Mouse (Mus musculus) E14TG2a.4 (cell line): ENCODE measurements around the gene Spata9.
A peak's percentile ranks its signal among the peaks of the same experiment; 100 is the strongest.

Experiments used
- H3K27me3 ChIP-seq: 2 replicates; pipeline ENCODE4 v1.6.1; 2014; ENCODE audit warnings: low read length, control low read depth; ENCODE audit not compliant: insufficient read depth
- H3K36me3 ChIP-seq: 2 replicates; pipeline ENCODE4 v1.6.1; 2014; ENCODE audit warnings: low read length, control low read depth; ENCODE audit not compliant: insufficient read depth
- H3K4me1 ChIP-seq: replicated peaks from 2 replicates; pipeline ENCODE4 v1.6.1; 2014; ENCODE audit warnings: low read depth, low read length, control low read depth
- H3K4me3 ChIP-seq: replicated peaks from 2 replicates; pipeline ENCODE4 v1.5.1; 2014; ENCODE audit warnings: mild to moderate bottlenecking, low read length
- H3K9me3 ChIP-seq: 2 replicates; pipeline ENCODE4 v1.6.1; 2014; ENCODE audit warnings: low read length, control low read depth
- CTCF ChIP-seq: conservative IDR thresholded peaks from 2 replicates; pipeline ENCODE4 v1.5.1; 2014; ENCODE audit warnings: low read length
- NANOG ChIP-seq: IDR thresholded peaks from 2 replicates; pipeline ENCODE4 v1.6.1; 2014; ENCODE audit warnings: borderline replicate concordance, low read length, mixed read lengths
- POU5F1 ChIP-seq: IDR thresholded peaks from 2 replicates; pipeline ENCODE4 v1.6.1; 2014; ENCODE audit warnings: low read length, borderline replicate concordance

Spata9 gene

GRCm38 (mm10) chr13:75976218-75976617, 9.3 kb downstream of the Spata9 start:
- Histone ChIP-seq H3K4me1 (no peaks in the 10 kb centered on the region), H3K27me3 (no peaks in the 10 kb centered on the region), H3K9me3 (no peaks in the 10 kb centered on the region), H3K36me3 (no peaks in the 10 kb centered on the region), H3K4me3 (no peak overlapping the region)
- TF ChIP-seq NANOG, result no peak
- TF ChIP-seq POU5F1, result no peak
- TF ChIP-seq CTCF, result no peak

DNA sequence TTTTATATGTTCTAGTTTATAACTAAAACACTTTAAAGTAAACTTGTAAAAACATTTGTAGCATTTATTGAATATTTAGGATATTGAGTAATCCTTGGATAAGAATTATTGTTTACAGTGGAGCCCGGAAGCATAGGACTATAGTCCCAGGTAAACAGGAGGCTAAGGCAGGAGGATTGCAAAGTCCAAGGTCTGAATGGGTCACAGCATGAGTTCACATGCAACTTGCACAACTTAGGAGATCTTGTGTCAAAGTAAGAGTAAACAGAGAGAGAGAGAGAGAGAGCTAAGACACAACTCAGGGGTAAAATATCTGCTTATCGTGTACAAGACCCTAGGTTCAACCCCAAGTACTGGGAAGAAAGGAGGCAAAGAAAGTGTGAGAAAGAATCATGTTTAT, 9.7 kb downstream of the Spata9 start:
- TF ChIP-seq POU5F1 (no peak), CTCF (no peak), NANOG (no peak)
- Histone ChIP-seq H3K4me1 (no peaks in the 10 kb centered on the region), H3K36me3 (no peaks in the 10 kb centered on the region), H3K4me3 (no peak overlapping the region), H3K27me3 (no peaks in the 10 kb centered on the region), H3K9me3 (no peaks in the 10 kb centered on the region)

DNA sequence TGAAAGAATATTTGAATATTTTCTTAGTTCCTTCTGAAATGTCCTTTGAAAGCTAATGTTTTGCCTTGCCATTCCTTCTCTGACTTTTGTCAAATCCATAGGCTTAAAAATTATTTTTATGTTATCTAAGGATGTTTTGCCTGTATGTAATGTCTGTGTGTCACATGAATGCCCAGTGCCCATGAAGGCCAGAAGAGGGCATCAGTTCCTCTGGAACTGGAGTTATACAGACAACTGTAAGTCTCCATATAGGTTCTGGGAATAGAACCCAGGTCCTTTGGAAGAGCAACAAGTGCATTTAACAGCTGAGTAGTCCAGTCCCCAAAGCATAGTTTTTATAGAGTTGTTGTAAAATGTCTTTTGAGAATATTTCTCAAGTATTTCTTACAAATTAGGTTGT, 15.0 kb downstream of the Spata9 start:
- Histone ChIP-seq H3K36me3 (no peaks in the 10 kb centered on the region), H3K4me3 (no peak overlapping the region), H3K9me3 (no peaks in the 10 kb centered on the region), H3K4me1 (no peaks in the 10 kb centered on the region), H3K27me3 (no peaks in the 10 kb centered on the region)
- TF ChIP-seq NANOG (no peak), POU5F1 (no peak), CTCF (0 out of 2 replicates have a peak, but pooled peaks have one; percentile 12)

GRCm38 (mm10) chr13:75988096-75988495, 21.1 kb downstream of the Spata9 start:
- Histone ChIP-seq H3K4me1 (no peaks in the 10 kb centered on the region), H3K27me3 (no peaks in the 10 kb centered on the region), H3K4me3 (no peak overlapping the region), H3K36me3 (no peaks in the 10 kb centered on the region), H3K9me3 (no peaks in the 10 kb centered on the region)
- no peak for TF ChIP-seq NANOG
- no peak for TF ChIP-seq POU5F1
- no peak for TF ChIP-seq CTCF

- TF ChIP-seq NANOG (no peak), CTCF (no peak), POU5F1 (no peak)
- H3K4me1 ChIP-seq, result no peaks in the 10 kb centered on the region
- no peaks in the 10 kb centered on the region for H3K27me3 ChIP-seq
- peaks cover 12% of the 10 kb centered on the region; the same call in 1 of the 2 replicates for H3K9me3 ChIP-seq
- H3K4me3 ChIP-seq, result no peak overlapping the region
- no peaks in the 10 kb centered on the region for H3K36me3 ChIP-seq
Measured at GRCm38 (mm10) chr13:75992169-75993028, 25.4 kb downstream of the Spata9 start.

DNA sequence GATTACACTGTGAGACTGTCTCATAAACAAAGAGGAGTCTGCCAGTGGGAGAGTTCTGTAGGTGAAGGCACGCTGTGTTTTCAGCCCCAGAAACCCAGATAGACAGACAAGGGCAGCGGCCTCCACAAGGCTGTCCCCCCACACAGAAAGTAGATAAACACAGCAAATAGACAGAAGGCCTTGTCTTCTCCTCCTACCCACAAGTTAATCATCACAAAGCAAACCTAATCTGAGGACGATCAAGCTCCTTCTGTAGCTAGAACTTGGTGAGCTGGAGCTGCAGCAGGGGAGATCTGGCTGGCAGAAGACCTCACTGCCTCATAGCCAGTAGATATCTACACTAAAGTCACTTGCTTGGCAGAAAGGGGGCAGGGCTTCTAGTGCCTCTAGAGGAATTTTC, 36.3 kb downstream of the Spata9 start:
- H3K9me3 ChIP-seq, result no peaks in the 10 kb centered on the region
- TF ChIP-seq POU5F1, result no peak
- no peak for TF ChIP-seq NANOG
- peaks cover 5% of the 10 kb centered on the region; the same call in 1 of the 2 replicates for H3K36me3 ChIP-seq
- H3K4me1 ChIP-seq, result no peaks in the 10 kb centered on the region
- no peaks in the 10 kb centered on the region for H3K27me3 ChIP-seq
- H3K4me3 ChIP-seq, result no peak overlapping the region

DNA sequence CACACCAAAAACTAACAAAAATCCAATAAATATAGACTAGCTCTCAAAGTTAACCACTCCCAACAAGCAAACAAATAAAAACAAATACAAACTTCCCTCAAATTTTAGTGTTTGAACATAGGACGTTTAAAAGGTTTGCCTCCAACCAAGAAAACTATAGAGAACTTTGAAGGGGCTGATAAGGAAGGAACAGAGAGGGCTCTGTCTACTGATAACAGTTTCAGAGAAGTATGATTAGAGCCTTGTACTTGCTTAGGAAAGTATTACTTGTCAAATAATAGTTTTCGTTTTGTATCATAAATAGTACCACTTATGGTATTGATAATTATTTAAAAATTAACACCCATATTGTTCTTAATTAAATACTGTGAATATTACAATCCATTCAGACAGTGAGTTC, 47.6 kb downstream of the Spata9 start:
- Histone ChIP-seq H3K4me3 (no peak overlapping the region), H3K9me3 (no peaks in the 10 kb centered on the region), H3K27me3 (no peaks in the 10 kb centered on the region), H3K4me1 (peaks cover 6% of the 10 kb centered on the region), H3K36me3 (no peaks in the 10 kb centered on the region)
- TF ChIP-seq CTCF (no peak), NANOG (no peak), POU5F1 (no peak)

DNA sequence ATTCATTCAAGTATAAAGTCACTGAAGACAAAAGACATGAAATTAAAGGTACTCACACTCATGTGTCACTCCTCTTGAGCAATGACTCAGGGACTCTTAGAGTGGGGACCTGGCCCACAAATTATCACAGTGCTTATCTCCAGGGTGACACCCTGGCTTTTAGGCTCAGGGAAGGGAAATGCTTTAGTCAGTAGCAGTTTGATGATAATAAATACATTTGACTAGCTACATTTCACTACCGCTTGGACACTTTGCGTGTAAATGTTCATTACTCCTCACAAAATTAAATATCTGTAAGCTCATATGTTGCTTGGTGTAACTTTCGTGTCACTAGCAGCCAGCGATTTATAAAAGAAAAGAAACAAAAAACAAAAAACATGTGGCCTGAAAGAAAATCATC, 50.5 kb downstream of the Spata9 start:
- H3K4me3 ChIP-seq, result peak overlapping the region; percentile 90

More for the DNA sequence above, 50.5 kb downstream of the Spata9 start:
- no peak for TF ChIP-seq NANOG
- TF ChIP-seq CTCF, result no peak
- TF ChIP-seq POU5F1, result no peak
- H3K27me3 ChIP-seq, result no peaks in the 10 kb centered on the region
- no peaks in the 10 kb centered on the region for H3K9me3 ChIP-seq
- peaks cover 6% of the 10 kb centered on the region for H3K4me1 ChIP-seq
- H3K36me3 ChIP-seq, result no peaks in the 10 kb centered on the region
